Mouse (Mus musculus): ENCODE data around the gene Pald1. TPM values are rescaled to one million over a fixed set of nuclear protein-coding genes. Genes with fewer than 3 reads are reported as not detected.

Pald1 gene
- polyA plus RNA-seq, 1 experiment = 69.1 TPM

GRCm38 (mm10) chr10:61273081-61273843, 110.1 kb downstream of the Pald1 start, which contains the start of gene Adamts14:
Adamts14 (minus strand) TSS chr10:61273438.
- Histone ChIP-seq H3K4me1 (ENCODE audit: control insufficient read depth, insufficient read depth, low read length) (peaks cover 4% of the 10 kb centered on the region; the same call in 1 of the 2 replicates), H3K4me3 (replicated peaks; ENCODE audit: extremely low read depth, low read depth, low read length) (peak within 1 kb of the TSS; percentile 13)
- no peak for TF ChIP-seq POLR2A (IDR thresholded peaks at IDR 0.05; ENCODE audit: borderline replicate concordance, extremely low read depth, low read depth, low read length)
- no peak for TF ChIP-seq CTCF (IDR thresholded peaks at IDR 0.05; ENCODE audit: insufficient read depth, low read length)
- 1% methylated on average over 69 of the region's 75 CpGs for WGBS
- no peak for DNase-seq

- TF ChIP-seq POLR2A (IDR thresholded peaks at IDR 0.05; ENCODE audit: borderline replicate concordance, extremely low read depth, low read depth, low read length) (no peak), CTCF (IDR thresholded peaks at IDR 0.05; ENCODE audit: insufficient read depth, low read length) (no peak)
- H3K4me1 ChIP-seq (ENCODE audit: control insufficient read depth, insufficient read depth, low read length) = peaks cover 4% of the 10 kb centered on the region; the same call in 1 of the 2 replicates
- H3K4me3 ChIP-seq (replicated peaks; ENCODE audit: extremely low read depth, low read depth, low read length) = peak overlapping the region; percentile 13
- WGBS = 53% methylated on average over 5 of the region's 5 CpGs
- no peak for DNase-seq
Measured at GRCm38 (mm10) chr10:61272631-61273030, 110.7 kb downstream of the Pald1 start.

- Histone ChIP-seq H3K4me3 (replicated peaks; ENCODE audit: extremely low read depth, low read depth, low read length) (no peak overlapping the region), H3K4me1 (ENCODE audit: control insufficient read depth, insufficient read depth, low read length) (peaks cover 4% of the 10 kb centered on the region; the same call in 1 of the 2 replicates)
- TF ChIP-seq POLR2A (IDR thresholded peaks at IDR 0.05; ENCODE audit: borderline replicate concordance, extremely low read depth, low read depth, low read length) (no peak), CTCF (IDR thresholded peaks at IDR 0.05; ENCODE audit: insufficient read depth, low read length) (no peak)
- DNase-seq = no peak
- WGBS = 60% methylated on average over 8 of the region's 8 CpGs
Measured at GRCm38 (mm10) chr10:61272089-61272626, 111.2 kb downstream of the Pald1 start.

Other genes with a start within 250 kb of the Pald1 start
- 19.0 and 29.2 TPM in 2 replicates for gene Sgpl1, start 235.8 kb downstream of the Pald1 start, polyA plus RNA-seq (2012; rRNA removed)
- 3.8 and 4.1 TPM in 2 replicates for gene Tbata, start 211.6 kb downstream of the Pald1 start, polyA plus RNA-seq (2012; rRNA removed)
- gene Adamts14, start 110.1 kb downstream of the Pald1 start, polyA plus RNA-seq (2012; rRNA removed) = 3.6 TPM in 2 replicates
- gene Prf1, start 85.7 kb downstream of the Pald1 start, polyA plus RNA-seq (2012; rRNA removed) = 6.2 and 8.0 TPM in 2 replicates
- 0.15 and 0.24 TPM in 2 replicates for gene Nodal, start 34.4 kb upstream of the Pald1 start, polyA plus RNA-seq (2012; rRNA removed)
- gene Eif4ebp2, start 69.1 kb upstream of the Pald1 start, polyA plus RNA-seq (2012; rRNA removed) = 101 and 132 TPM in 2 replicates
- gene Lrrc20, start 92.3 kb upstream of the Pald1 start, polyA plus RNA-seq (2012; rRNA removed) = 11.3 and 21.1 TPM in 2 replicates
- gene Npffr1, start 212.0 kb upstream of the Pald1 start, polyA plus RNA-seq (2012; rRNA removed) = 0.07 and 0.11 TPM in 2 replicates

All from lung, adult 2 months (tissue).